Mouse (Mus musculus) adrenal gland, postnatal 10 days (tissue): ENCODE measurements around the gene Tas2r107. TPM values are rescaled to one million over a fixed set of nuclear protein-coding genes. Genes with fewer than 3 reads are reported as not detected.
"Not testable (repeated sequence)": the region's sequence is repeated elsewhere in the genome, so short reads cannot be mapped to it uniquely, and the experiment has no call there.

Experiments
- DNase-seq: peaks from one replicate; pipeline ENCODE4 v3.0.0; 2021; ENCODE audit warnings: mixed read lengths
- long read RNA-seq, 2 experiments: library from polyadenylated mRNA; stranded (forward); transcript quantifications; one replicate each; pipeline ENCODE4 v2.0.0; 2021
- total RNA-seq, 2 experiments: library from RNA; stranded (reverse); gene quantifications; 2 replicates each; pipeline ENCODE4 v1.2.3; 2021

The Tas2r107 gene
- total RNA-seq = not detected
- long read RNA-seq, experiment 1 = 0 reads
- long read RNA-seq, experiment 2 = 0 reads

- DNase-seq = no peak
These were observed at the start of gene Tas2r107 for GRCm38 (mm10) chr6:131660049-131660448. Tas2r107 (minus strand) TSS chr6:131660149.

GRCm38 (mm10) chr6:131689963-131690362, 30.0 kb upstream of the Tas2r107 start, which contains the start of gene Tas2r114:
Tas2r114 (minus strand) TSS chr6:131690063.
- DNase-seq = no peak

- DNase-seq = no peak
These were observed 27.4 kb upstream of the Tas2r107 start, which contains the start of gene Tas2r105 for GRCm38 (mm10) chr6:131687395-131687794. Tas2r105 (minus strand) TSS chr6:131687495.

- no peak for DNase-seq
These were observed 25.7 kb upstream of the Tas2r107 start, which contains the start of gene Tas2r104 for GRCm38 (mm10) chr6:131685644-131686043. Tas2r104 (minus strand) TSS chr6:131685744.

GRCm38 (mm10) chr6:131678786-131679185, 18.8 kb upstream of the Tas2r107 start, which contains the start of gene Tas2r106:
Tas2r106 (minus strand) TSS chr6:131678886.
- no peak for DNase-seq

- DNase-seq = no peak
These were observed 29.1 kb downstream of the Tas2r107 start, which contains the start of gene Tas2r130 for GRCm38 (mm10) chr6:131630812-131631211. Tas2r130 (minus strand) TSS chr6:131630912.

GRCm38 (mm10) chr6:131609956-131610355, 50.0 kb downstream of the Tas2r107 start:
- not testable (repeated sequence) for DNase-seq

Other genes with a start within 250 kb of the Tas2r107 start
- gene 5430401F13Rik, start 173.7 kb downstream of the Tas2r107 start, total RNA-seq = not detected
- not detected for gene Gm6619, start 173.7 kb downstream of the Tas2r107 start, total RNA-seq
- not detected for gene Tas2r130, start 29.2 kb downstream of the Tas2r107 start, total RNA-seq
- gene Tas2r106, start 18.7 kb upstream of the Tas2r107 start, total RNA-seq = not detected
- gene Tas2r104, start 25.6 kb upstream of the Tas2r107 start, total RNA-seq = not detected
- gene Tas2r105, start 27.3 kb upstream of the Tas2r107 start, total RNA-seq = not detected
- not detected for gene Tas2r114, start 29.9 kb upstream of the Tas2r107 start, total RNA-seq